18 mouse cellular contexts compared by ENCODE assay signal in the genomic region with DNA sequence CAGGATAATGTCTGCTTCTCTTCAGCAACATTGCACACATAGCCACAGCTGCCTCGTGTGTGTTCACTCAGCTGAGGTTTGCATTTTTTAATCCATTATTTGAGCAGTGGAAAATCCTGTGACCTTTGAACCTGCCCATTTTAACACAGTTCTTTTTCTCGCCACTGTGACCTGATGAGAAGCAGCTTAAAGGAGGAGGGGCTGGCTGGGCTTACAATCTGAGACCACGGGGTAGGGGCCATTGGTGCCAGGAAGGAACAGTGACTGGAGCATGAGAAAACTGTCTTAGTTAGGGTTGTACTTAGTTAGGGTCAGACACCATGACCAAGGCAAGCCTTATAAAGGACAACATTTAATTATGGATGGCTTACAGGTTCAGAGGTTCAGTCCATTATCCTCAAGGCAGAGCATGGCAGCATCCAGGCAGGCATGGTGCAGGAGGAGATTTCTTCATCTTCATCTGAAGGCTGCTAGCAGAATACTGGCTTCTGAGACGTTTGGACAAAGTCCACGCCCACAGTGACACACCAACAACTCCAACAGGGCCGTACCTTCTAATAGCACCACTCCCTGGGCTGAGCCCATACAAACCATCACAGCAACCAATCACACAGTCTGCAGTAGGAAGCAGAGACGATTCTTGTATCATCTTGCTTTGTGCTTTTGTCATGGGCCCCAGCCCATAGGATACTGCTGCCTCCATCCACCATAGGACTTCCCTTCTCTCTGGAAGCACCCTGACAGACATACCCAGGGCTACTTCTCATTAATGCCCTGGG.
"Had no signal": no experiment of that assay in that cellular context is flagged by ENCODE, and none has a peak within 500 bp of the region (broad histone marks: within the 10 kb centered on the region; RNA-seq: fewer than 3 reads in every experiment).

No protein-coding gene starts in this region.

- H3K9ac ChIP-seq: liver, embryonic 15.5 days; neural tube, embryonic 15.5 days had no signal

- H3K36me3 ChIP-seq: neural tube, embryonic 15.5 days had no signal

- H3K27ac ChIP-seq: layer of hippocampus, adult 2 months; left cerebral cortex, adult 2 months; limb, embryonic 10.5 days; liver, embryonic 15.5 days; macrophage; neural tube, embryonic 15.5 days had no signal

- H3K9me3 ChIP-seq: limb, embryonic 10.5 days; liver, embryonic 15.5 days; megakaryocyte, embryonic 14.5 days; neural tube, embryonic 15.5 days had no signal

- DNase-seq: kidney, adult 18-20 months; kidney, postnatal 10 days; kidney, postnatal 4 days; lung, adult 2 months; lung, postnatal 14 days; right cerebral cortex, postnatal 4 days; spleen, adult 18-20 months; thymus, adult 2 months; thymus, postnatal 36 days had no signal

- H3K27me3 ChIP-seq: liver, embryonic 15.5 days; megakaryocyte, embryonic 14.5 days; neural tube, embryonic 15.5 days had no signal

- H3K4me3 ChIP-seq: layer of hippocampus, adult 2 months; left cerebral cortex, adult 2 months; limb, embryonic 10.5 days; liver, embryonic 15.5 days; megakaryocyte, embryonic 14.5 days; myocyte; neural tube, embryonic 15.5 days had no signal

- H3K4me1 ChIP-seq: limb, embryonic 10.5 days; liver, embryonic 15.5 days; megakaryocyte, embryonic 14.5 days; neural tube, embryonic 15.5 days had no signal

- H3K4me2 ChIP-seq: liver, embryonic 11.5 days; liver, embryonic 15.5 days; neural tube, embryonic 15.5 days had no signal
